Mouse (Mus musculus): ENCODE data around the gene Tarsl2. TPM values are rescaled to one million over a fixed set of nuclear protein-coding genes. Genes with fewer than 3 reads are reported as not detected.
A peak's percentile ranks its signal among the peaks of the same experiment; 100 is the strongest.

Tarsl2 gene
- polyA plus RNA-seq, 1 experiment from 2014 or later, result 20.1 TPM

DNA sequence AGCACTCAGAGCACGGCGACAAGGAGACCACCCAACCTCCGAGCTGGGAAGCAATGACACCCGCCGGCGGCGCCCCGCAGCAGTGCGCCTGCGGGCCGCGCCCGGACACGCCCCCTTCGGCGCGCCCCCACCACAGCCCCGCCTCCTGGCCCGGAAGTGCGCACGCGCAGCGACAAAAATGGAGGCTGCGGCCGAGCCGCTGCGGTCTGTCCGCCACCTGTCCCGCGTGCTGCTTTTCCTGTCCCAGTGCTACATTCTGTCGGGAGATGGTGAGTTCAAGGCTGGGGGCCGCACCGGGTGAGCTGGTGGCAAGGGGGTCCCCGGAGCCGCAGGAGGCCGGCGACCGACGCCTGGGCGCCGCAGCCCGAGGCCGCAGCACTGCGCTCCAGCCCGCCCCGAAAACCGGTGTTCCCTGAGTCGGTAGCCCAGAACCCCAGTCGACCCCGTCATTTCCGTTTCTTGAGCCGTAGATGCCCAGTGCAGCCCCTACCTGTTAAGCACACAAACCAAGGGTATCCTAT, 48.7 kb downstream of the Tarsl2 start:
- no peaks in the 10 kb centered on the region for H3K9me3 ChIP-seq
- H3K4me2 ChIP-seq, result peak overlapping the region; percentile 84
- peak overlapping the region; percentile 97 for H3K4me3 ChIP-seq
- peak overlapping the region; percentile 92 for H3K27ac ChIP-seq (replicated peaks)
- under 1% methylated on average over 50 of the region's 52 CpGs for WGBS
- H3K36me3 ChIP-seq, result peaks cover 28% of the 10 kb centered on the region
- H3K9ac ChIP-seq, result peak overlapping the region; percentile 85
- no peaks in the 10 kb centered on the region for H3K27me3 ChIP-seq
- peak; percentile 93 for ATAC-seq (ENCODE audit: low FRiP score, low read depth)
- peaks cover 18% of the 10 kb centered on the region for H3K4me1 ChIP-seq (replicated peaks)

DNA sequence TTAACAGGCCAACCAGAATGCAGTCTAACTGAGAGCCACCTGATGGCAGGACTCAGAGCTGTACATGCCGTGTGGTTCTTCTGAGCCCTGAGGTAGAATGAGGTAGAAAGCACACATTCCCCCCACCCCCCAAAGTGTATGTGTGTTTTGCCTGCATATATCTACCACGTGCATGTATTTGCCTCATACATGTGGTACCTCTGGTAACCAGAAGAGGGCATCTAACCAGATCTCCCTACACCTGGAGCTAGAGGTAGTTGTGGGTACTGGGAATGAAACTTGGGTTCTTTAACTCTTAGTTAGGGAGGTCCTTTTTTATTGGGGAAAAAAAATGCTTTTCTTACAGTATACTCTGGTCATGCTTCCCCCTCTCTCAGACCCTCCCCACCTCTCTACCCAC, 51.8 kb downstream of the Tarsl2 start:
- 60% methylated on average over 2 of the region's 2 CpGs for WGBS
- no peak for ATAC-seq (ENCODE audit: low FRiP score, low read depth)
- no peak overlapping the region for H3K27ac ChIP-seq (replicated peaks)

GRCm38 (mm10) chr7:65702076-65702475, 57.4 kb downstream of the Tarsl2 start:
- Histone ChIP-seq H3K4me3 (no peak overlapping the region), H3K9ac (no peak overlapping the region), H3K4me1 (replicated peaks) (0 out of 2 replicates have a peak, but pooled peaks cover 2% of the 10 kb centered on the region), H3K36me3 (peaks cover 45% of the 10 kb centered on the region), H3K9me3 (no peaks in the 10 kb centered on the region), H3K4me2 (no peak overlapping the region), H3K27me3 (no peaks in the 10 kb centered on the region), H3K27ac (replicated peaks) (no peak overlapping the region)
- WGBS, result 91% methylated on average over 7 of the region's 7 CpGs
- ATAC-seq (ENCODE audit: low FRiP score, low read depth), result no peak

More for the DNA sequence above, 51.8 kb downstream of the Tarsl2 start:
- H3K27me3 ChIP-seq, result no peaks in the 10 kb centered on the region
- H3K9ac ChIP-seq, result no peak overlapping the region
- no peak overlapping the region for H3K4me3 ChIP-seq
- peaks cover 18% of the 10 kb centered on the region for H3K4me1 ChIP-seq (replicated peaks)
- no peaks in the 10 kb centered on the region for H3K9me3 ChIP-seq
- H3K36me3 ChIP-seq, result peaks cover 47% of the 10 kb centered on the region
- H3K4me2 ChIP-seq, result no peak overlapping the region

DNA sequence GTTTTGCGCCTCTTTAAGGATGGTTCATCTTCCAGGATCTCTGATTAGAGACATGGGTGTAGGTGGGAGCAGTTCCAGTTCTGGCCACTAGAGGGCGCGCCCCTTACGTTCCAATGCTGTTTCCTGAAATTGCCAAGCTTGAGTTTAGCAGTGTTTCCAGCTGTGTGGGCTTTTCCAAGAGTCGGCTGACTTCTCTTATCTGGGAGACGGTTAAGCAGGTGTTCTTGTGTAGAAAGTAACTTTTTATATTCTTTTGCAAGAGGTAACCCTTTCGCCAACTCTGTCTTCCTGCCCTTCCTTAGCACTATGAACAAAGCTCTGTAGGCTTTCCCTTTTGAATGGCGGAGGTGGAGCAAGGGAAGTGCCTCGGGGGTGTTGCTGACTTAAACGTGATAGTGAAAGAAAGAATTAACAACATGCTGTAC, 60.1 kb downstream of the Tarsl2 start:
- peak overlapping the region; percentile 17; the same call in 1 of the 2 replicates for H3K4me3 ChIP-seq

GRCm38 (mm10) chr7:65708506-65708905, 63.8 kb downstream of the Tarsl2 start:
- 92% methylated on average over 1 of the region's 1 CpGs for WGBS
- ATAC-seq (ENCODE audit: low FRiP score, low read depth), result no peak

More for the DNA sequence above, 60.1 kb downstream of the Tarsl2 start:
- 13% methylated on average over 10 of the region's 10 CpGs for WGBS
- no peak overlapping the region for H3K9ac ChIP-seq
- no peak overlapping the region for H3K27ac ChIP-seq (replicated peaks)
- peaks cover 26% of the 10 kb centered on the region for H3K36me3 ChIP-seq
- ATAC-seq (ENCODE audit: low FRiP score, low read depth), result peak; percentile 72
- H3K27me3 ChIP-seq, result no peaks in the 10 kb centered on the region
- peak overlapping the region; percentile 41 for H3K4me2 ChIP-seq
- H3K9me3 ChIP-seq, result no peaks in the 10 kb centered on the region
- H3K4me1 ChIP-seq (replicated peaks), result 0 out of 2 replicates have a peak, but pooled peaks cover 2% of the 10 kb centered on the region

DNA sequence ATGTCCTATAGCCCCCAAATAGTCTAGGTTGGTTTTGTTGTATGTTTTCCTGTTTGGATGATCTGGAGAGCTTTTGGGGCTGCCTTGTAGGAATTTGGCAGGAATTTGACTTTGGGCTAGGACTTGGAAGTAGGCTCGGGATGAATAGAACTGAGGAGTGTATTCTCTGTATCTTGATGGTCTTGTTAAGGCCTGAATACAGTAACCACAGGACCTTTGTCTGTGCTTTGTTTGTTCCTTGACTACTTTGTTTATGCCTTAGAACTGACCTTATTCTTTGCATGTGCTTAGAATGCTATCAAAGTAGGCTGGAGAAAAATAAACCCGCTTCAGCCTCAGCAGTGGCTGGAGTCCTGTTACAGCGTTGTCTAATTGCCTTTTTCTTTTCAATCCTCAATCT, 65.6 kb downstream of the Tarsl2 start:
- no peaks in the 10 kb centered on the region for H3K4me1 ChIP-seq (replicated peaks)
- no peak overlapping the region for H3K4me3 ChIP-seq
- whole genome bisulfite sequencing, result 69% methylated on average over 3 of the region's 3 CpGs
- H3K9ac ChIP-seq, result no peak overlapping the region
- H3K27ac ChIP-seq (replicated peaks), result no peak overlapping the region
- no peaks in the 10 kb centered on the region for H3K36me3 ChIP-seq
- H3K27me3 ChIP-seq, result no peaks in the 10 kb centered on the region
- no peak for ATAC-seq (ENCODE audit: low FRiP score, low read depth)
- no peak overlapping the region for H3K4me2 ChIP-seq
- H3K9me3 ChIP-seq, result no peaks in the 10 kb centered on the region

More at GRCm38 (mm10) chr7:65708506-65708905, 63.8 kb downstream of the Tarsl2 start:
- Histone ChIP-seq H3K27me3 (no peaks in the 10 kb centered on the region), H3K9me3 (no peaks in the 10 kb centered on the region), H3K4me2 (no peak overlapping the region), H3K27ac (replicated peaks) (no peak overlapping the region), H3K4me1 (replicated peaks) (0 out of 2 replicates have a peak, but pooled peaks cover 2% of the 10 kb centered on the region), H3K36me3 (no peaks in the 10 kb centered on the region), H3K4me3 (no peak overlapping the region), H3K9ac (no peak overlapping the region)

- Histone ChIP-seq H3K9me3 (no peaks in the 10 kb centered on the region), H3K36me3 (no peaks in the 10 kb centered on the region), H3K4me1 (replicated peaks) (no peaks in the 10 kb centered on the region), H3K4me3 (no peak overlapping the region), H3K9ac (no peak overlapping the region), H3K4me2 (no peak overlapping the region), H3K27me3 (no peaks in the 10 kb centered on the region), H3K27ac (replicated peaks) (no peak overlapping the region)
- WGBS, result 69% methylated on average over 5 of the region's 5 CpGs
- no peak for ATAC-seq (ENCODE audit: low FRiP score, low read depth)
These were observed 69.1 kb downstream of the Tarsl2 start for GRCm38 (mm10) chr7:65713782-65714181.

DNA sequence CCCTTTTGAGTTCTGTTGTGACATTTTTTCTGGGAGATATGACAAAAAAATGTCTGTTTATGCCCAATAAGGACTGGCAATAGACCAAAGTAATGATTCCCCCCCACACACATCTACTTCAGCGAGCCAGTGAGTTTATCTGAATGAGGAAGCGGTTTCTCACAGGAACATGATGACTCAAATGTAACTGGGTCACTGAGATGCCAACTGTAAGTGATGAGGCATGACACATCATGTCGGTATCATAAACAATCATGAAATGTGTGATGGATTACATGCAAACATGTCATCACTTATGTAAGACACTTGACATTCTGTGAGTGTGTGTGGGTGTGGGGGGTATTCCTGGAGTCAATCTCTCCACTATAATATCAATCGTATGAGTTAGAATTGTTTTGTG, 69.6 kb downstream of the Tarsl2 start:
- Histone ChIP-seq H3K27me3 (no peaks in the 10 kb centered on the region), H3K4me3 (no peak overlapping the region), H3K4me2 (no peak overlapping the region), H3K36me3 (no peaks in the 10 kb centered on the region), H3K9ac (no peak overlapping the region), H3K4me1 (replicated peaks) (no peaks in the 10 kb centered on the region), H3K27ac (replicated peaks) (no peak overlapping the region), H3K9me3 (no peaks in the 10 kb centered on the region)
- no peak for ATAC-seq (ENCODE audit: low FRiP score, low read depth)
- 89% methylated on average over 4 of the region's 4 CpGs for WGBS

- H3K36me3 ChIP-seq, result no peaks in the 10 kb centered on the region
- no peak overlapping the region for H3K9ac ChIP-seq
- no peaks in the 10 kb centered on the region for H3K9me3 ChIP-seq
- no peak overlapping the region for H3K27ac ChIP-seq (replicated peaks)
- H3K4me2 ChIP-seq, result no peak overlapping the region
- WGBS, result 86% methylated on average over 2 of the region's 2 CpGs
- H3K4me1 ChIP-seq (replicated peaks), result no peaks in the 10 kb centered on the region
- ATAC-seq (ENCODE audit: low FRiP score, low read depth), result no peak
- no peak overlapping the region for H3K4me3 ChIP-seq
- no peaks in the 10 kb centered on the region for H3K27me3 ChIP-seq
These were observed 89.3 kb downstream of the Tarsl2 start for GRCm38 (mm10) chr7:65734024-65734423.

- Histone ChIP-seq H3K27me3 (no peaks in the 10 kb centered on the region), H3K9ac (no peak overlapping the region), H3K27ac (replicated peaks) (no peak overlapping the region), H3K4me3 (no peak overlapping the region), H3K4me1 (replicated peaks) (no peaks in the 10 kb centered on the region), H3K4me2 (no peak overlapping the region), H3K9me3 (no peaks in the 10 kb centered on the region), H3K36me3 (no peaks in the 10 kb centered on the region)
- no peak for ATAC-seq (ENCODE audit: low FRiP score, low read depth)
- WGBS, result 88% methylated on average over 3 of the region's 3 CpGs
These were observed 90.6 kb downstream of the Tarsl2 start for GRCm38 (mm10) chr7:65735261-65735660.

GRCm38 (mm10) chr7:65737286-65738040, 92.8 kb downstream of the Tarsl2 start:
- H3K27ac ChIP-seq (replicated peaks), result no peak overlapping the region

More at GRCm38 (mm10) chr7:65737286-65738040, 92.8 kb downstream of the Tarsl2 start:
- no peak overlapping the region for H3K4me3 ChIP-seq
- H3K36me3 ChIP-seq, result no peaks in the 10 kb centered on the region
- H3K9me3 ChIP-seq, result no peaks in the 10 kb centered on the region
- no peak for ATAC-seq (ENCODE audit: low FRiP score, low read depth)
- H3K9ac ChIP-seq, result no peak overlapping the region
- no peak overlapping the region for H3K4me2 ChIP-seq
- no peaks in the 10 kb centered on the region for H3K4me1 ChIP-seq (replicated peaks)
- H3K27me3 ChIP-seq, result no peaks in the 10 kb centered on the region
- 80% methylated on average over 12 of the region's 12 CpGs for WGBS
